Mouse (Mus musculus) monocyte, adult 2 months (primary cell): Measurements from ENCODE around the gene Gm4744.
"Not testable (repeated sequence)": the region's sequence is repeated elsewhere in the genome, so short reads cannot be mapped to it uniquely, and the experiment has no call there.

ENCODE experiments used
- DNase-seq, 2 experiments: peaks; one replicate each; pipeline ENCODE4 v3.0.0; 2022; ENCODE audit warnings: low spot score in 2 of 2, low read depth in 1 of 2

Gm4744 gene

GRCm38 (mm10) chr6:40951770-40952169, at the start of gene Gm4744:
Gm4744 (minus strand) TSS chr6:40951870.
- no peak for DNase-seq

GRCm38 (mm10) chr6:40999379-40999778, 47.7 kb upstream of the Gm4744 start, which contains the start of gene Gm2663:
Gm2663 (minus strand) TSS chr6:40999479.
- DNase-seq: not testable (repeated sequence)

- not testable (repeated sequence) for DNase-seq
Measured at GRCm38 (mm10) chr6:40964454-40964853, 12.8 kb upstream of the Gm4744 start, which contains the start of gene 1810009J06Rik. 1810009J06Rik (plus strand) TSS chr6:40964754.

GRCm38 (mm10) chr6:40953716-40954115, 2.0 kb upstream of the Gm4744 start:
- no peak for DNase-seq

GRCm38 (mm10) chr6:40940457-40940856, 11.2 kb downstream of the Gm4744 start, which contains the start of gene 1700074P13Rik:
1700074P13Rik (minus strand) TSS chr6:40940557.
- DNase-seq: no peak

GRCm38 (mm10) chr6:40919954-40920353, 31.7 kb downstream of the Gm4744 start:
- no peak for DNase-seq

GRCm38 (mm10) chr6:40900287-40900686, 51.4 kb downstream of the Gm4744 start, which contains the start of gene Prss58:
Prss58 (minus strand) TSS chr6:40900387.
- no peak for DNase-seq
